Mouse (Mus musculus) myocyte (in vitro differentiated cells): ENCODE results near the gene Kiss1r.
A peak's percentile ranks its signal among the peaks of the same experiment; 100 is the strongest.

ENCODE experiments used
- E2F4 ChIP-seq: IDR thresholded peaks from one replicate; pipeline ENCODE4 v1.6.1; 2011; ENCODE audit warnings: mild to moderate bottlenecking, control low read depth, moderate library complexity; ENCODE audit not compliant: insufficient read depth
- MAX ChIP-seq: IDR thresholded peaks from one replicate; pipeline ENCODE4 v1.6.1; 2011; ENCODE audit warnings: low read depth, mild to moderate bottlenecking, control low read depth
- MYOD1 ChIP-seq, 3 experiments: IDR thresholded peaks; one replicate each; pipeline ENCODE4 v1.6.1; 2011; ENCODE audit warnings: control low read depth in 2 of 3, low read depth in 2 of 3, mild to moderate bottlenecking in 2 of 3, moderate library complexity in 1 of 3; ENCODE audit not compliant: insufficient read length in 2 of 3, control insufficient read depth in 1 of 3
- MYOG ChIP-seq, 3 experiments: IDR thresholded peaks; one replicate each; pipeline ENCODE4 v1.6.1; 2011; ENCODE audit warnings: control low read depth in 2 of 3, low read depth in 2 of 3, mild to moderate bottlenecking in 2 of 3; ENCODE audit not compliant: insufficient read length in 2 of 3, control insufficient read depth in 1 of 3, insufficient read depth in 1 of 3
- POLR2A ChIP-seq: IDR thresholded peaks from one replicate; pipeline ENCODE4 v1.6.1; 2011; ENCODE audit warnings: low read depth, mild to moderate bottlenecking, control low read depth, moderate library complexity; ENCODE audit not compliant: insufficient read length
- SRF ChIP-seq: IDR thresholded peaks from one replicate; pipeline ENCODE4 v1.6.1; 2011; ENCODE audit warnings: low read depth; ENCODE audit not compliant: control insufficient read depth, insufficient read length
- TCF12 ChIP-seq: IDR thresholded peaks from one replicate; pipeline ENCODE4 v1.6.1; 2011; ENCODE audit warnings: mild to moderate bottlenecking, control low read depth; ENCODE audit not compliant: poor library complexity, insufficient read depth, severe bottlenecking

GRCm38 (mm10) chr10:79959847-79960601 is 43.3 kb downstream of the Kiss1r start, which contains the start of gene Wdr18:
- TF ChIP-seq MYOD1 (IDR thresholded peaks at IDR 0.05; ENCODE audit: control insufficient read depth in 1 of 3, insufficient read length in 2 of 3, low read depth in 2 of 3) = peak in 2 of 3 experiments; percentile 48 to 65
- peak; percentile 83 for TF ChIP-seq POLR2A
- no peak for TF ChIP-seq MAX
- TF ChIP-seq TCF12 = no peak
- no peak for TF ChIP-seq E2F4
- no peak for TF ChIP-seq SRF
- peak in 2 of 3 experiments; percentile 40 to 68 for TF ChIP-seq MYOG (IDR thresholded peaks at IDR 0.05; ENCODE audit: control insufficient read depth in 1 of 3, insufficient read depth in 1 of 3, insufficient read length in 2 of 3, low read depth in 2 of 3)
